Mouse (Mus musculus): ENCODE measurements around the gene Hcn4.
A peak's percentile ranks its signal among the peaks of the same experiment; 100 is the strongest.

Hcn4 gene

DNA sequence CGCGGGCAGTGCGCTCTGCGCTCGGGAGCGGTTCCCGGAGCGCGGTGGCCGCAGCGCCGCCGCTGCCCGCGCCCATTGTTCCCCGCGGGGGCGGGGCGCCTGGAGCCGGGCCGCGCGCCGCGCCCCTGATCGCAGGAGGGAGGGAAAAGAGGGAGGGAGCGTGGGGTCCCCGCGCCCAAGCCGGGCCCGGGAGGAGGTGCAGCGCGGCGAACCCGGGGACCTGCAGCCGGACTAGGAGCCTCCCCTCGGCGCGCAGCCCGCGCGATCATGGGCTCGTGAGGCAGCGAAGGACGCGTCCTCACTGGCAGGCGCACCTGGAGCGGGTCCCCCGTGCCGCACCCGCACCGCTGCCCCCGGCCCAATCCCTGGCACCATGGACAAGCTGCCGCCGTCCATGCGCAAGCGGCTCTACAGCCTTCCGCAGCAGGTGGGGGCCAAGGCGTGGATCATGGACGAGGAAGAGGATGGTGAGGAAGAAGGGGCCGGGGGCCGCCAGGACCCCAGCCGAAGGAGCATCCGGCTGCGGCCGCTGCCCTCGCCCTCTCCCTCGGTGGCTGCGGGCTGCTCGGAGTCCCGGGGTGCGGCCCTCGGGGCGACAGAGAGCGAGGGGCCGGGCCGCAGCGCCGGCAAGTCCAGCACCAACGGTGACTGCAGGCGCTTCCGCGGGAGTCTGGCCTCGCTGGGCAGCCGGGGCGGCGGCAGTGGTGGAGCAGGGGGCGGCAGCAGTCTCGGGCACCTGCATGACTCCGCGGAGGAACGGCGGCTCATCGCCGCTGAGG lies at the start of gene Hcn4:
Hcn4 (plus strand) TSS at position 274 of the 779 bp plus-strand sequence.
- DNase-seq (ENCODE audit: low read depth, low spot score): no peak

DNA sequence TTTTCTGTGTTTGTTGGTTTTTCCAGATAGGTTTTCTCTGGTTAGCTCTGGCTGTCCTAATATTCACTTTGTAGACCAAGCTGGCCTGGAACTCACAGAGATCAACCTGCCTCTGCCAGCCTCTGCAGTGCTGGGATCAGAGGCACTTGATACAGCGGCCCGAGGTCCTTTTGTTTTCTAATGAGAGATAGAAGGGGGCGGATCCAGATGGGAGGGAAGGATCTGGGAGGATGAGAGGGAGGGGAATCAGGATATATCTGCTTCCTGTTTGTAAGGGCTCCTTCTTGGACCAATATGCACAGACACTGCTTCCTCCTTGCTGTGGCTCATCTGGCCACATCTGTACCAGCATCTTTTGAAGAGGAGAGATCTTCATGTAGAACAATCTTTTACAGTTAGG lies 48.5 kb upstream of the Hcn4 start:
- no peak for DNase-seq (ENCODE audit: low read depth, low spot score)

DNA sequence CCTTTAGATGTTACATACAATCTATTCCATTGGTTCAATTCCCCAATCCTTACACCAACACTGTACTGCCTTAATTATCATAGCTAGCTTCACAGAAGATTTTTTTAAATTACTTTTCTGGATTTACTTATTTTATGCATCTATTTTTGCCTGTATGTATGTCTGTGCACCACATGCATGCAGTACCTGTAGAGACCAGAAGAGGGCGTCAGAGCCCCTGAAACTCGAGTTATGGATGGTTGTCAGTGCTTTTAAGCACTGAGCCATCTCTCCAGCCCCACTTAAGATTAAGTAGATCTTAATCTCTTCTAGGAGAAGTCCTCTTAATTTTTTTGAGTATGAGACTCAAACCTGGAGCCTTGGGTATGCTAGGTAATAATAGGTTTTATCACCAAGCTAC lies 47.8 kb upstream of the Hcn4 start:
- no peak for DNase-seq (ENCODE audit: low read depth, low spot score)

DNA sequence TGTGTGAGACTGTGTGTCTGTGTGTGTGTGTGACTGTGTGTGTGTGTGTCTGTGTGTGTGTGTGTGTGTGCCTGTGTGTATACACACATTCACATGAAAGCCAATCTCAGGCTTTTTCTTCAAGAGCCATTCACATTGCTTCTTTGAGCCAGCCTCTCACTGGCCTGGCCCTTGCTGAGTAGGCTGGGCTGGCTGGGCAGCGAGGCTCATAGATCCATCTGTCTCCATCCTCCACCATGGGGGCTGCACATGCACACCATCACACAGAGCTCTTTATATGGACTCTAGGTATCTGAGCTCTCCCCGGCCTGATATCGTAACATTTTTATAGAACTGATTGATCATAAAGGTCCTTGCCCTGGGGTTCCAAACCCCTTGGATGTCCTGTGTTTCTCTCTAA lies 33.7 kb upstream of the Hcn4 start:
- DNase-seq (ENCODE audit: low read depth, low spot score): no peak

DNA sequence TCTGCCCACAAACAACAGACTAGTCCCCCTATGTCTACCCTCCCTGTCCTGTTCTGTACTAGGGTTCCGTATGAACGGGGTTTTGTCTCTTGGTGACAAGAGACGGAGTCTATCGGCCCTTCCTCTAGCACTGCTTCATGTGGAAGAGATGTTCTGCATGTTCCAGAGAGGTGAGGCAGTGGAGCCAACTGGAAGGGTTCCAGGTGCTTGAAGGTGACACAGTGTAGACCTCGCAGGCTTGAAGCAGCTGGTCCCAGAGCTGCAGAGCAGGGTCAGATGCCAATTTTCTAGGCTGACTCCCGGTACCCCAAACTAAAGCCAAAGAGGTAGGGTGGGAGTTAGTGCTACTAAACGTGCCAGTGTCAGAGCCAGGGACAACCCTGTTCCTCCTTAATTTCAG lies 25.1 kb upstream of the Hcn4 start:
- DNase-seq (ENCODE audit: low read depth, low spot score): no peak

DNA sequence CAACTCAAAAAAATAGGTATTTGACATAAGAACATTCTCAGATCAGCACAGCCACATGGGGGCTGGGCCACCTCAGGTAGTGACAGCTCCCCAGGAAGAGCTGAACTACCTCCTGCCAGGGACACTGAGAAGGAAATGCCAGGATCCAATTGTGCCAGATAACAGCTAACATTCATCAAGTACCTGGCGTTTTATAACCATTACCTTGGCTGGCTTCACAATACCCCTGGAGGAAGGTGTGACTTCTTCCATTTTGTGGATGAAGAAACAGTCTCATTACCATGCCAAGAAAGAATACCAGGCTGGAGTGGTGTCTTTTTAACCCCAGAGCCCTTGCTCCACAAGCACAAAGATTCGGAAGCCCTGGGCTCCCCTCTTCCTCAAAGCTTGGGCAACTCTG lies 21.8 kb upstream of the Hcn4 start:
- no peak for DNase-seq (ENCODE audit: low read depth, low spot score)

DNA sequence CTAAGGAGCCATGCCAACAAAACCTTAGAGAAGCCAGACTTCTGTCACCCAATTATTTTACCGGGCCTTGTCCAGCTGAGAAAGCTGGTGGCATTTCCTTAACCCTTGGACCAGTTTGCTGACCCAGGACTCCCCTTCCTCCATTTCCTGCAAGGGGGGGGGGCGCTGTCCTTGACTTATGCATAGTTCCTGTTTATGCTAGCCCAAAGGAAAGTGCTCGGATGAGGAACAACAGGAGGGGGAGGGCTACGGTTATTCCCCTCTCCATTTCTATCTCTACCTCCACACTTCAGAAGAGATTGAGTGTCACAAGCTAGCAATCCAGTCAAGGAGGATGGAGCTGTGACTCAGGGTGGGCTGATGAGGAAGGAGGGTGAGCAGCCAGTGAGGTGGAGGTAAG lies 20.9 kb upstream of the Hcn4 start:
- no peak for DNase-seq (ENCODE audit: low read depth, low spot score)

DNA sequence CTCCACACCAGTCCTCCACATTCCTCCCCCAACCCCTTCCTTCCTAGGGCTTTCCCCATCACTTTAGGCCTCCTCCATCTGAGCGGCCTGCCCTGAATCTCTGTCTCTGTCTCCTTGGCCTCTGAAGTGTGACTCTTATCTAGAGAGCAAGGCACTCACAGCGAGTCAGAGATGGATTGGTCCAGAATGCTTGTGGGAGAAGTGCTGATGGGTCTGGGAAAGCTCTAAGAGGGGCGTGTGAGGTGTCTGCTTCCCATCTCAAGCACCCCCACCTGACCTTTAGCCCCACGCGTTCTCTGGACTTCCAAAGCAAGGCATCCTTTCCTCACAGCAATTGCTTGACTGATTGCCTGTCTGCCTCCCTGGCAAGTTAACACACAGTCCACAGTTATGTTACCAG lies 20.4 kb upstream of the Hcn4 start:
- DNase-seq (ENCODE audit: low read depth, low spot score): no peak

DNA sequence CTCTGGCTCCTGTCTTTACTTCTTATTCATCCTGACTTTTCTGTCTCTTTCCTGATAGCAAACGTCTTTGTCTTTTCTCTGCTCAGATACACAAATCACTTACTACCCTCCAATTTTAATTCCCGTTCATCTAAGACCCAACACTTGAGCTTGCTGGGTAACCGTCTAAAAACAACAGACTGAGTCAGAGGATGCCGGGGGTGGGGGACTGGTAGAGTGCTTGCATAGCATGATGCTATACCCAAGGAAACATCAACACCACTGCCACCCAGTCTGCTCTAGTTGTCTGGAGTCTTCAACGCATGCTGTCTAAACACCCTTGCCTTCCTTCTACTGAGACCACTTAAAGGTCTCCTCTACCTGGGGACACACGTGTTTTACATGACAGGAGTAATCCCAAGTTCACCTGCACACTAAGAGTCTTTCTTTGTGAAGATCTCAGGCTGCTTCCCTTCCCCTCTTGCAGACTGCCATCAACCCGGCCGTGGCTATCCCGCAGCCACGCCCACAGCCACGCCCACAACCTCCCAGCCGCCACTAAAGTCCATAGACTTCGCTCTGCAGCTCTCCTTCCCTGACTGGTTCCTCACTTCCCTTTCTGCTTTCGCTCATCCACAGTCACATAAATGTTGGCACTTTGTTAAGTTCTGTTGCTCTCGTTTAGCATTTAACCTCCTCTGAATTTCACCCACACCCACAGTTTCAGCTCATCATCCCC lies 17.5 kb upstream of the Hcn4 start:
- no peak for DNase-seq (ENCODE audit: low read depth, low spot score)

DNA sequence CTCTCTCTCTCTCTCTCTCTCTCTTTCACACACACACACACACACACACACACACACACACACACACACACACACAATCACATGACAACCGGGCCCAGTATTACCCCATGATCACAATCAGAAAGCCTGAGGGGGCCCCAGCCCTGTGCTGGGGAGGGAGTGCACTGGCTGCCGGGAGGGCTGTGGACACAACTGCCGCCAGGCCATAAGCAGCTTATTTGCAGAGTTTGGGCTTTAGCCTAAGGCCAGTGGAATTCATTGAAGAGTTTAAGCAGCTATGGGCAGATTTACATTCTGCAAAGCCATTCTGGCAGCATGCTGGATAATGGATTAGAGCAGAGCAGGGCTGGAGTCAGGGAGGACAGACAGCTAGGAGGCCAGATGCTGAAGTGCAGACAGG lies 12.0 kb upstream of the Hcn4 start:
- peak; percentile 75 for DNase-seq (ENCODE audit: low read depth, low spot score)

DNA sequence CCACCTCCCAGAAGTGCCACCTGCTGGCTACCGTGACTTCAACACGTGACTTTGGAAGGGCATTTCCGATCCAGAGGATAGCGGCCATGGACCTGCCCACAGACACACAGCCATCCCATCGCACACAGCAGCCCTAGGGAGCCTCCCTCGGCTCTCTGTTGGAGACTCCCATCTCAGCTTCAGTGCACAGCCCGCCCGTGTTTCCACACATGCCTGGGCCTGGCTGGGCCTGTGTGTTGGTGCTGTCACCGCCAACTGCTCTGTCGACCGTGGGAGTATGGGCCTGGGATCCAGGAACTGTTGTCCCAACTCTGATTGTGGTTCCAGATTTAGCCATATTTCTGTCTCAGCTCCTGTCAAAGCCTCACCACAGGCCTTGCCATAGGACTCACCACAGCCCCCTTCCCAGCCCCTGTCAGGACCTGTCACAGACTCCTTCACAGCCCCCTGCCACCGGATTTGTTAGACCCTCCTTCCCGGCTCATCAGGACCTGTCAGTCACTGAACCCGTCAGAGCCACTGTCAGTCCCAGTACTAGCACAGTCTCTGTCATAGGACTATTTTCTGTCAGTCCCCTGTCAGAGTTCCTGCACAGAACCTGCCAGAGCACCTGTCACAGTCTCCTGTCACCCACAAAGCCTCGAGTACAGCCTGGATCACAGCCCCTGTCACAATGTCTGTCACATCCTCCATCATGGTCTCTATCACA lies 7.5 kb upstream of the Hcn4 start:
- DNase-seq (ENCODE audit: low read depth, low spot score): no peak

DNA sequence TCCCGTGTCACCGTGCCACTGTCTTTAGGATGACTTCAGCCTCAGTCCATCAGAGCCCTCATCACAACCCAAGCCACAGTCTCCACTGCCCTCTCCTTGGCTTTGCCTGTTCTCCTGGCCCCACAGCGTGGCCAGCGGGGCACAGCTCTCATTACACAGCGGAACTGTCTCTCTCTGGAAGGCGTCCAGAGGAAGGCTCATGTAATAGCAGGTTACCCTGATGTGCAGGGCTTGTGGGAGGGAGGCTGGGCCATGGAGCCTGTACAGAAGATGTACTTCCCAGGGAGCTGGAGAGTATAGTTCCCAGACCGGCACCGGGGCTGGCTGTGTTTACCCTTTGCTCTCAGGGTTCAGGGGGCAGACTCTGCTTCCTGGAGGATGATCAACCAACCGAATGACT lies 6.8 kb upstream of the Hcn4 start:
- DNase-seq (ENCODE audit: low read depth, low spot score): no peak

DNA sequence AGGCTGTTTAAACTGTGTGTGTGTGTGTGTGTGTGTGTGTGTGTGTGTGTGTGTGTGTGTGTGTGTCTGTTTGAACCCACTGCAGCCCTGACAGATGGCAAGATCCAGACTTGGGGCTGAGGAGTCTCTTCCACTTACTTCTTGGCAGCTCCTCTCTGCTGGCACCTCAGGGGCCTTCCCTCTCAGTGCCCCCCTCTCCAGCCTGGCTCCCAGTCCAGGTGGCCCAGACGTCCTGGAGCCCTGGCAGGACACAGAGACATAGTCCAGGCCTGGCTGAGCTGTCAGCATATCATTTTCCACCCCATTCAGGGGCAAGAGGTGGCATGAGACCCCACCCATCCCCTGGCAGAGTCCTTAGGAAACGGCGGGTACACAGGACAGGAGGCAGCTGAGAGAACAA lies 5.5 kb upstream of the Hcn4 start:
- DNase-seq (ENCODE audit: low read depth, low spot score): no peak

DNA sequence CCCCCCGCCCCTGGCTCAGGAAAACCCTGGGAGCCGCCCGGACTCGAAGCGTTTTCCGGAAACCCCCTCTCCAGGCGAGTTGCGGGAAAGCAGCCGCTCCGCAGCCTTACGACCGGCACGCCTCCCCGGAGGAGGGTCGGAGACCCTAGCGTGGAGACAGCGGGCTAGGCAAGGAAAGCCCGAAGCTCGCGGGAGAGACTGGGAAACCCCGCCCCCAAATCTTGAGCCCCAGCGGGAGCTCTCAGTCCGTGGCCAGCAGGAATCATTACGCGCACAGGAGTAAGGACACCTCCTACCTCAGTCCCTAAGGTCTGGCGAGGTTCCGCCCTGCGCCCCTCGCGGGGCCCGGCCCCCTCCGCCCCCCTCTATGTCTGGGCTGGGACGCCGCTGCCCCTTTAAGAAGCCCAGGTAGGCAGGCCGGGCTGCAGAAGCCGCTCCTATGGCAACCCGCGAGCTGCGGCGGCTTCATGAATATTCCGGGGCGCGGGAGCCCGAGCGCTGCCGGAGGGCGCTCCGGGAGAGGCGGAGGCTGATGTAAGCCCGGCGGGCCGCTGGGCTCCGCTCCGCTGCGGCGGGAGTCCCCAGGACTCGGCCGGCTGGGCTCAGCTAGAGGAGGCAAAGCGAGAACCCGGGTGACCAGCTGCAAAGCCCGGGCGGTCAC lies 651 bp upstream of the Hcn4 start:
- peak; percentile 43 for DNase-seq (ENCODE audit: low read depth, low spot score)

DNA sequence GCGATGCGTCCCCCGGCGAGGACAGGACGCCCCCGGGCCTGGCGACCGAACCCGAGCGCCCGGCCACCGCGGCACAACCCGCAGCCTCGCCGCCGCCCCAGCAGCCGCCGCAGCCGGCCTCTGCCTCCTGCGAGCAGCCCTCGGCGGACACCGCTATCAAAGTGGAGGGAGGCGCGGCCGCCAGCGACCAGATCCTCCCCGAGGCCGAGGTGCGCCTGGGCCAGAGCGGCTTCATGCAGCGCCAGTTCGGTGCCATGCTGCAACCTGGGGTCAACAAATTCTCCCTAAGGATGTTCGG lies 655 bp downstream of the Hcn4 start:
- no peak for DNase-seq (ENCODE audit: low read depth, low spot score)

DNA sequence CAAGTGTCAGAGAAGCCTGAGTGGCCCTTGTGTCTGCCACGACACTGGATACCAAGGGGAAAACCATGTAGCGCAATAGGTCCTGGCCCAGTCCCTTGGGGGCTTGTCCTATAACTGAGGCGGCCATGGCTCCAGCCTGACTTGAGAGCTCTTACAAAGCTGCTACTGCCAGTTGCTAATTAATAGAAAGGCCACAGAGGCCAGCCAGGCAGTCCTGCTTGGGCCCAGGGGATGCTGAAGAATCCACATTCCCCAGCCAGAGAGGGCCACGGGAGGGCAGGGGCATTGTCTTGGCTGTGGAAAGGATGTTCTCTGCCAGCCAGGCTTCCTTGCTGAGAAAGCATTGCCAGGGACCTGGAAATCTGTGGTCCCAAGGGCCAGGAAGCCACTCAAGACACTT lies 6.4 kb downstream of the Hcn4 start:
- DNase-seq (ENCODE audit: low read depth, low spot score): no peak

DNA sequence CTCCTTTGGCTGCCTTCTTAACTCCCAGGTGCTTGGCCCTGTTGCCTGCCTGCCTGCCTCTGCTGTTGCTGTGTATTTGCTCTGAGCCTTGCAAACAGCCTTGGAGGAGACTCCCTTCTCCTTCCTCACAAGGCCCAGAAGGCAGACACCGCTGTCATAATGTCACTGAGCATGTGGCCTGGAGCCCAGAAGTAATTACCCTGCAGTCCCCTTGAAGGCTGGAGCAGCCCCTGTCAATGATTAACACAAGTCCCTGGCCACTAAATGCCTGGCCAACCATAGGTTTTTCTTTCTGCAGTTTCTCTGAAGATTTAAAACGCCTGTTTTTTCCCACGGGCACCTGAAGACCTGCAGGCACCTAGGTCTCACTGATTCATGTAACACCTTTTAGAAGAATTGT lies 9.7 kb downstream of the Hcn4 start:
- DNase-seq (ENCODE audit: low read depth, low spot score): no peak

DNA sequence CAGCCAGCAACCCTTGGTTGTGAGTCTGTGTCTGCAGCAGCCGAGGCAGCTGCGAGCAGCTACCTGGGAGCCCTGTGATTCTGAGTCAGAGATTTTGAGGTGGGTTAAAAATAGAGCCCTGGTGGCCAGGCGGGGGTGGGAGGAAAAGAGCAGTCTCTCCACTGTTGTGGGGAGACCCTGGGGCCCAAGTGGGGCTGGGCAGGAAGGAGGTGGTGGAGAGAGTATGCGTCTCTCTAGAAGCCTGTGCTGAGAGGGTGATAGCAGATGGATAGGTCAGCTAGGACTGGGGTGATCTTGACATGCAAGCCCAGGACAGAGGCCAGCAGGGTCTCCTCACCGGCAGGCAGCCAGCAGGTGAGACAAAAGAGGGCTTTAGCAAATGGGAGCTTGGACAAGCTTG lies 14.0 kb downstream of the Hcn4 start:
- no peak for DNase-seq (ENCODE audit: low read depth, low spot score)

DNA sequence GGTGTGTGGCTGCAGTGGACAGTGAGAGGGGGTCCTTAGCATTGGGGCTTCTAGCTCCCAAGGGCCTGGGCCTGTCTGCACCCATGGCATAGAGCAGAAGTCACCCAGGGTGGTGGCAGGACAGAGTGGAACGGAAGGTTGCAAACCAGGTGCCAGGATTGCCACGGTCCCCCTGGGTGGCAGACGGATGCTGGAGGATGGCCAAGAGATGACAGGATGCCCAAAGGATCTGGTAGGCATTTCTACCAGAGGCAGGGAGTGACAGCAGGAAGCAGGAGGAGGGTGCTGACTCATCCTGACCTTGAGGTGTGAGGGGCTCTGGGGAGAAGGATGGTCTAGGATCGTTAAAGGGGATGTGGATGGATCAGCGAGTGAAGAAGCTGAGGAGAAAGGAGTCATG lies 15.3 kb downstream of the Hcn4 start:
- DNase-seq (ENCODE audit: low read depth, low spot score): no peak

DNA sequence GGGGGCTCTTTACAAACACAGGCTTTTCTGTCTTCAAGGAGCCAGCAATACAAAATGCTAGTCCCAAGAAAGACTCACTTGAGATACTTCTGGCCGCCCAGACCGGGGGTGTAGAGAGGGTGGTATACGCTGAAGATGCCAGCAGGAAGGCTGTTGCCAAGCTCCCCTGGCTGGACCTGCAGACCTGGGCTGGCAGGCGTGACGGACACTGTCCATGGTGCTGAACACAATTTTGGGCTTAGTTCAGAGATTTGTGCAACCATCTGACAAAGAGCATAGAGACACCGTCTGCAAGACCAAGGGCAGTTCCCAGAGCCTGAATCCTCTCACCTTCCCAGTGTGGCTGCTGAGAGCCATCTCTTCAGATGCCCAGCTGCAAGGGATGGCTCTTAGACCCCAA lies 18.4 kb downstream of the Hcn4 start:
- no peak for DNase-seq (ENCODE audit: low read depth, low spot score)

DNA sequence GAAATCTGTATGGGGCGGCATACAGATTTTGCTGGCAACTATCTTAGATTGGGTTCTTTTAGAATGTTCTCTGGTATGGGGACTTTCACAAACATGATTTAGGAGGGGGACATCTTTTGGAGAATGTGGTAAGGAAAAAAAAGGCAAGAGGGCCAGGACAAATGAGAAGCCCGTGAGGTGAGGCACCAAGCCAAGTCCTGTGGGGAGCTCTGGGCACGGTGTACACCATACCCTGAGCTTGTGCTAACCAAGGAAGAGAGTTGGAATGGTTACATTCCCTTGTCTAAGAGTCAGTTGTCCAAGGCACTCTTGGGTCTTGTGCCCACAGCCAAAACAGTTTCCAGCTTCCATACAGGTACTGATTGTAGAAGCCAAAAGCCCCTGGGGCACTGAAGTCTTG lies 21.4 kb downstream of the Hcn4 start:
- no peak for DNase-seq (ENCODE audit: low read depth, low spot score)

DNA sequence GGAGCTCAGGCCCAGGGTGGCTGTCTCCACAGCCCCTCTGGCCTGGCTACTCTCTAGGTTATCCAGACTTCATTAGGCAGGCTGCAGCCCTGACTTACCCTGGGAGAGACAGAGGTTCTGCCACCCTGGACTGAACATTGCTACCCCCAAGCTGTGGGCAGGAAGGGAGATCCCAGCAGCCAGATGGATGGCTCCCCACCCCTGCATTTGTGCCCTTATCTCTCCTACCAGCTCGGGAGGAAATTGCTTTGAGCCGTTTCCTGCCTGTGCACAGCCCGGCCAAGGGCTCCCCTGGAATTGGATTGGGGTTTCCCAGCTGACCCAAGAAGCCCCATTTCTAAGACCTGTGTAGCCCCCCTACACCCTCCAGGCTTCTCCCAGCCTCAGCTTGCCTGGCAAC lies 23.8 kb downstream of the Hcn4 start:
- DNase-seq (ENCODE audit: low read depth, low spot score): no peak

DNA sequence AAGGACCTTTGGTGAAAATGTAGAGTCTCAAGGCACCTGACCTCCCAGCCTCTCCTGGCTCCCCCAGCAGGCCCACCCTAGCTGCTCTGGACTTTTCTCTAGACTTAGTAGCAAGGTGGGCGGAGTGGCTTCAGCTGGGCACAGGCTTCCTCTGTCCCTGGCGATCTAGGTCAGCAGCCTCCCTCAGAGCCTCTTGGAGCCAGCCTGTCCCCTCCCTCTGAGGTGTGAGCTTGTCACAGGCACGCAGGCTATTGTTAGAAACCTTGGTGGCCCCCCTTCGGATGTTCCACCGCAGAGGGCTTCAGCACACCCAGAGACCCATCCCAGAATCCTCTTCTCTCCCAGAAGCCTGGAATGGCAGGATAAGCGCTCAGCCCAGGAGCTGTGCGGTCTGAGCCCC lies 24.5 kb downstream of the Hcn4 start:
- no peak for DNase-seq (ENCODE audit: low read depth, low spot score)

Data from retina, postnatal 7 days (tissue).